Mouse (Mus musculus): ENCODE data around the gene Anapc1. TPM values are rescaled to one million over a fixed set of nuclear protein-coding genes. Genes with fewer than 3 reads are reported as not detected.

Anapc1 gene
- polyA plus RNA-seq, 1 experiment from 2014 or later, result 91.9 TPM

- no peak overlapping the region for H3K27ac ChIP-seq (replicated peaks)
- H3K4me3 ChIP-seq, result no peak overlapping the region
- H3K36me3 ChIP-seq, result no peaks in the 10 kb centered on the region
- H3K9me3 ChIP-seq, result no peaks in the 10 kb centered on the region
- 75% methylated on average over 7 of the region's 7 CpGs for WGBS
- peaks cover 15% of the 10 kb centered on the region; the same call in 1 of the 2 replicates for H3K4me1 ChIP-seq
- no peaks in the 10 kb centered on the region for H3K27me3 ChIP-seq
- H3K4me2 ChIP-seq (replicated peaks), result no peak overlapping the region
- ATAC-seq (ENCODE audit: low FRiP score, low read depth), result no peak
- no peak overlapping the region for H3K9ac ChIP-seq (replicated peaks)
Measured at GRCm38 (mm10) chr2:128714724-128715241, 27.6 kb upstream of the Anapc1 start.

DNA sequence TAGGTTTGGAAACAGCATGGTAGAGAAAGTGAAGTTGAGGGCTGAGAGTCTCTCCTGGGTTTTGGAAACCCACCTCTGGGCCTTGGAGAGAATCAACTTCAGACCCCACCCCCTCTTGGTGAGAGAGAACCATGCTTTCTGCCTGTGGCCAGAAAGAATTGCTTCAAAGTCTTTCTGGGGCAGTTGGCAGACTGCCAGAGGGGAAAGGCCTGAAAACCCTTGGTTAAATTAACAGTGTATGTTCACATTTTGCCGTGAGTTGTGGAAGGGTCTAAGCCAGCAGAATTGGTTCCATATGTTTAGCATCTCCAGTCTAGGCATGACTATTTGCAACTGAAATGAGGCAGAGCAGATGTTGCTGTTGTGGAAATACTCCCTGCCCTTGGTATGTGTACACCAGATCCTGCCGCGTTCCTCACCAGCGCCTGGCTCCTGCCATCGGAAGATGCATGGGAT, 26.4 kb upstream of the Anapc1 start:
- peaks cover 24% of the 10 kb centered on the region; the same call in 1 of the 2 replicates for H3K4me1 ChIP-seq
- ATAC-seq (ENCODE audit: low FRiP score, low read depth), result no peak
- H3K27ac ChIP-seq (replicated peaks), result no peak overlapping the region

DNA sequence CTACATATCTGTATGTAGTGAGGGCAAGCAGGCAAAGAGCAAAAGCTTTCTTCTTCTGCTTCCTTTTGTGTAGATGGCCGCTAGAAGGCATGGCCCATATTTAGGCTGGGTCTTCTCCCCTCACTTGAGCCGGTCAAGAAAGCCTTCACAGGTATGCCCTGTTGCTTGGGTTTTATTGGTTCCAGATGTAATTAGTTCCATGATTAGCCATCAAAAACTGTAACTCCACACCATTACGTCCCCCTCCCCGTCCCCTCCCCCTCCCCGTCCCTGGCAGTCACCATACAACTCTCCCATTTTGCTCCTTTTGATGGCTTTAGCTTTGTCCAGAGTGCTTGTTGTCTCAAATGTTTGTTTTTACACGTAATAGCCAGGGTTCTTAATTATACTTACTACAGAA, 25.7 kb upstream of the Anapc1 start:
- Histone ChIP-seq H3K4me3 (no peak overlapping the region), H3K27me3 (no peaks in the 10 kb centered on the region), H3K4me2 (replicated peaks) (no peak overlapping the region), H3K4me1 (peaks cover 24% of the 10 kb centered on the region; the same call in 1 of the 2 replicates), H3K36me3 (no peaks in the 10 kb centered on the region), H3K9me3 (no peaks in the 10 kb centered on the region), H3K27ac (replicated peaks) (no peak overlapping the region), H3K9ac (replicated peaks) (no peak overlapping the region)
- ATAC-seq (ENCODE audit: low FRiP score, low read depth), result no peak
- WGBS, result 79% methylated on average over 6 of the region's 6 CpGs

More for the DNA sequence above, 26.4 kb upstream of the Anapc1 start:
- Histone ChIP-seq H3K9ac (replicated peaks) (no peak overlapping the region), H3K4me3 (no peak overlapping the region), H3K36me3 (no peaks in the 10 kb centered on the region), H3K27me3 (no peaks in the 10 kb centered on the region), H3K9me3 (no peaks in the 10 kb centered on the region), H3K4me2 (replicated peaks) (no peak overlapping the region)
- 71% methylated on average over 5 of the region's 5 CpGs for WGBS

DNA sequence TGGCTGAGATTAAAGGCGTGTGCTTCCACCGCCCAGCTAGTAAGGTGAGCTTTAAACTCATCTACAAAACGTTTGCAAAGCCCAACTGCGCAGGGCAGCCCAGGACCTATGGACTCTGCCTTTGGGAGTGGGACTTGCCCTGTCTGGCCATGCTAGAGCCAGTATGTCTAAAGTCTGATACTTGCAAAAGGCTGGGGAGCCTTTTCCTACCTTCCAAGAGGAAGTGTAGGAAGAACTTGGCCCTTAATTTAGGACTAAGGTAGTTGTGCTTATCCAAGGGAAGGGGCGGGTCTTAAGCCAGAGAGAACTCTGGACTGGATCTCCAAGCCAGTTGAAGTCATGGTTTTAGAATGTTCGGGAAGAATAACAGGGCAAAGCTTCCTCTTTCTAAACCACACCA, 23.4 kb upstream of the Anapc1 start:
- Histone ChIP-seq H3K27me3 (no peaks in the 10 kb centered on the region), H3K9ac (replicated peaks) (no peak overlapping the region), H3K4me2 (replicated peaks) (no peak overlapping the region), H3K4me1 (peaks cover 24% of the 10 kb centered on the region; the same call in 1 of the 2 replicates), H3K9me3 (no peaks in the 10 kb centered on the region), H3K27ac (replicated peaks) (no peak overlapping the region), H3K36me3 (no peaks in the 10 kb centered on the region), H3K4me3 (no peak overlapping the region)
- ATAC-seq (ENCODE audit: low FRiP score, low read depth), result no peak
- WGBS, result 80% methylated on average over 6 of the region's 6 CpGs

- no peak overlapping the region for H3K4me3 ChIP-seq
- no peak overlapping the region for H3K4me2 ChIP-seq (replicated peaks)
- no peak overlapping the region for H3K9ac ChIP-seq (replicated peaks)
- H3K27me3 ChIP-seq, result no peaks in the 10 kb centered on the region
- H3K4me1 ChIP-seq, result peaks cover 20% of the 10 kb centered on the region; the same call in 1 of the 2 replicates
- no peaks in the 10 kb centered on the region for H3K9me3 ChIP-seq
- 51% methylated on average over 6 of the region's 6 CpGs for WGBS
- no peaks in the 10 kb centered on the region for H3K36me3 ChIP-seq
- no peak for ATAC-seq (ENCODE audit: low FRiP score, low read depth)
- no peak overlapping the region for H3K27ac ChIP-seq (replicated peaks)
Measured at GRCm38 (mm10) chr2:128709264-128709663, 22.1 kb upstream of the Anapc1 start.

GRCm38 (mm10) chr2:128704474-128704873, 17.3 kb upstream of the Anapc1 start:
- H3K36me3 ChIP-seq, result no peaks in the 10 kb centered on the region
- no peak for ATAC-seq (ENCODE audit: low FRiP score, low read depth)
- H3K9me3 ChIP-seq, result no peaks in the 10 kb centered on the region
- peaks cover 8% of the 10 kb centered on the region for H3K27me3 ChIP-seq
- H3K4me1 ChIP-seq, result peaks cover 9% of the 10 kb centered on the region
- no peak overlapping the region for H3K9ac ChIP-seq (replicated peaks)
- H3K4me3 ChIP-seq, result no peak overlapping the region
- H3K27ac ChIP-seq (replicated peaks), result no peak overlapping the region
- 88% methylated on average over 3 of the region's 3 CpGs for WGBS
- no peak overlapping the region for H3K4me2 ChIP-seq (replicated peaks)

DNA sequence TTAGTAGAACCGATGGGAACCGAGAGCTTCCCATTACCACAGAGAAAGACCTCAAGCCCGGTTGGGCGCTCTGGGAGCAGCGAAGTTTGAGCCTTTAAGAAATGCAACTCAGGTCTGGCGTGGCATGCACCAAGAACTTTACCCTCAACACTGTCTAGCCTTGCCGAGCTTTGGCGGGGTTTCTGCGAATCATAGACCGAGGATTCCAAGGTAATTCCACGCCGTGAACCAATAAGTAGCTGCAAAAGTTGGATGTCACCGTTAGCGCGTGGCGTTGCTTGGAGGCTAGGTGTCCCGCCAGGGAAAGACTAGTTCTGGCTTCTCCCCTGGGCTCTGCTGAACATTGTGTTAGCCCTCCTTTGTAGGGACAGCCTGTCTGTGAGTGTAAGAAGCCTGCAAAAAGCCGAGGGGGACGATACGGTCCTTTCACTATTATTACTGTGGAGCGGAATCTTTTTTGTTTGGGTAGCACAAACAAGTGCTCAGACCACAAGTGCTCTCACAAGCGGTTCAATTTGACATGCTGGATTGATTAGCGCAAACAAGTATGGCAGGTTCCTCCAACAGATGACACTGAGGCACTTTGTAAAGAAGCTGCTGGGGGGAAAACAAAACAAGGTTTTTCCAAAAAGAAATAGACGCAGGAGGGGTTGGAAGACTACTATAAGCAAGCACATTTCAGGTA, 12.2 kb upstream of the Anapc1 start:
- H3K4me3 ChIP-seq, result peak overlapping the region; percentile 56
- peak overlapping the region; percentile 87 for H3K4me2 ChIP-seq (replicated peaks)
- H3K4me1 ChIP-seq, result peaks cover 18% of the 10 kb centered on the region
- WGBS, result under 1% methylated on average over 24 of the region's 24 CpGs
- H3K36me3 ChIP-seq, result no peaks in the 10 kb centered on the region
- no peaks in the 10 kb centered on the region for H3K9me3 ChIP-seq
- H3K27ac ChIP-seq (replicated peaks), result no peak overlapping the region
- H3K9ac ChIP-seq (replicated peaks), result peak overlapping the region; percentile 60
- ATAC-seq (ENCODE audit: low FRiP score, low read depth), result no peak
- peaks cover 35% of the 10 kb centered on the region for H3K27me3 ChIP-seq

GRCm38 (mm10) chr2:128698693-128699181, 11.5 kb upstream of the Anapc1 start, which contains the start of gene Mertk:
Gene Mertk, plus strand, starts transcription at chr2:128698956.
- peak; percentile 90 for ATAC-seq (ENCODE audit: low FRiP score, low read depth)
- under 1% methylated on average over 30 of the region's 30 CpGs for WGBS
- H3K27me3 ChIP-seq, result peaks cover 35% of the 10 kb centered on the region

DNA sequence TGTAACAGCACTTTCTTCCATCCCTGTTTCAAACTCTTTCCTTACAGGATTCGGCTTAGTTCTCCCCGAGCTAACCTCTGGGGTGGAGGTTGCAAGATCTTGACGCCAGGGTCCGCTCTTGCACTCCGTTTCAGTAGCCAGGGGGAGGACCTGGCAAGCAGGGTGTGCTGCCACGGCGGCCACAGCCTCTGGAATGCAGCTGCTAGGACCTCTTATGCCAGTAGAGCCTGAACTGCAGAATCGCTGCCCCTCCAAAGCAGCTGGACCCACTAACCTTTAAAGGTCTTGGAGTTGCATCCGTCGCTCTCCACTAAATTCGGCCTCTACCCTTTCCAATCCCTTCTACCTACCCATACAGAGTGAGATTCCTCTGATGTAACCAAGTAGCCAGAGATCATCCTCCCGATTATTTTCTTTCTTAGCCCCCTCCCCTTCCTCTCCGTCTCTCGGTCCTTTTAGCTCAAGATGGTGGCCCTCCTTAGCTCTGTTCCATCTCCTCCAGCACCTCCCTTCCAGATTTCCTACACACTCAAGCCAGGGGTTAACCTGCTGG, 11.0 kb upstream of the Anapc1 start:
- peak overlapping the region; percentile 56 for H3K4me3 ChIP-seq
- WGBS, result under 1% methylated on average over 14 of the region's 14 CpGs
- H3K9me3 ChIP-seq, result no peaks in the 10 kb centered on the region
- H3K36me3 ChIP-seq, result no peaks in the 10 kb centered on the region
- H3K4me1 ChIP-seq, result peaks cover 18% of the 10 kb centered on the region
- peak overlapping the region; percentile 87 for H3K4me2 ChIP-seq (replicated peaks)
- H3K9ac ChIP-seq (replicated peaks), result peak overlapping the region; percentile 60
- peaks cover 35% of the 10 kb centered on the region for H3K27me3 ChIP-seq
- H3K27ac ChIP-seq (replicated peaks), result no peak overlapping the region
- ATAC-seq (ENCODE audit: low FRiP score, low read depth), result peak; percentile 88

More at GRCm38 (mm10) chr2:128698693-128699181, 11.5 kb upstream of the Anapc1 start, which contains the start of gene Mertk:
- no peaks in the 10 kb centered on the region for H3K36me3 ChIP-seq
- H3K9me3 ChIP-seq, result no peaks in the 10 kb centered on the region
- peak within 1 kb of the TSS; percentile 87 for H3K4me2 ChIP-seq (replicated peaks)
- peaks cover 18% of the 10 kb centered on the region for H3K4me1 ChIP-seq
- peak within 1 kb of the TSS; percentile 56 for H3K4me3 ChIP-seq
- no peak within 1 kb of the TSS for H3K27ac ChIP-seq (replicated peaks)
- peak within 1 kb of the TSS; percentile 60 for H3K9ac ChIP-seq (replicated peaks)

- 62% methylated on average over 5 of the region's 5 CpGs for WGBS
- ATAC-seq (ENCODE audit: low FRiP score, low read depth), result no peak
- Histone ChIP-seq H3K9ac (replicated peaks) (no peak overlapping the region), H3K4me1 (peaks cover 18% of the 10 kb centered on the region), H3K4me3 (no peak overlapping the region), H3K27me3 (peaks cover 35% of the 10 kb centered on the region), H3K27ac (replicated peaks) (no peak overlapping the region), H3K36me3 (no peaks in the 10 kb centered on the region), H3K9me3 (no peaks in the 10 kb centered on the region), H3K4me2 (replicated peaks) (peak overlapping the region; percentile 87)
Measured at GRCm38 (mm10) chr2:128697566-128697965, 10.4 kb upstream of the Anapc1 start.

GRCm38 (mm10) chr2:128697047-128697446, 9.9 kb upstream of the Anapc1 start:
- H3K9ac ChIP-seq (replicated peaks), result no peak overlapping the region
- peaks cover 18% of the 10 kb centered on the region for H3K4me1 ChIP-seq
- ATAC-seq (ENCODE audit: low FRiP score, low read depth), result no peak
- H3K36me3 ChIP-seq, result no peaks in the 10 kb centered on the region
- no peak overlapping the region for H3K4me3 ChIP-seq
- H3K27ac ChIP-seq (replicated peaks), result no peak overlapping the region
- H3K4me2 ChIP-seq (replicated peaks), result no peak overlapping the region
- peaks cover 35% of the 10 kb centered on the region for H3K27me3 ChIP-seq
- 95% methylated on average over 1 of the region's 1 CpGs for whole genome bisulfite sequencing
- no peaks in the 10 kb centered on the region for H3K9me3 ChIP-seq

DNA sequence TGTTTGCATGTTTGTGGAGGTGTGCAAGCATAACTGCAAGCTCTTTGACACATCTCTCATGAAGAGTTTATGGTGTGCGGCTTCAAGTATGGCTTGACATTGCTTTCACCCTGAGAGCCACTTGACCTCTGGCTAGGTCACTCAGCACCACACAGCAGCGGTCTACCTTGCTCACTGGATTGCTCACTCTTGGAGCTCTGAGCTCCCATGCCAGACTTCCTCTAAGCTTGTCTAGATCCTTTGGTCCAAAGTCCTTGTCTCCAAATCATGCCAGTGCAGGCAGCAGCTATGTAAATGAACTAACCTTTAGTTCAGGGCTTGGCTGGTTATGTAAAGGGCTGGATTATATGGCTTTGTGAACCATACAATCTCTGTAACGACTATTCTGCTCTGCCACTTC, 9.2 kb upstream of the Anapc1 start:
- Histone ChIP-seq H3K4me3 (no peak overlapping the region), H3K36me3 (no peaks in the 10 kb centered on the region), H3K9ac (replicated peaks) (no peak overlapping the region), H3K27ac (replicated peaks) (no peak overlapping the region), H3K27me3 (peaks cover 35% of the 10 kb centered on the region), H3K4me2 (replicated peaks) (no peak overlapping the region), H3K9me3 (no peaks in the 10 kb centered on the region), H3K4me1 (peaks cover 18% of the 10 kb centered on the region)
- no peak for ATAC-seq (ENCODE audit: low FRiP score, low read depth)
- WGBS, result 79% methylated on average over 3 of the region's 3 CpGs
